Mouse (Mus musculus) embryonic facial prominence, embryonic 15.5 days (tissue): ENCODE measurements around the gene Zfp423. TPM values are rescaled to one million over a fixed set of nuclear protein-coding genes. Genes with fewer than 3 reads are reported as not detected.

ENCODE experiments used
- ATAC-seq: fragments of 200-750 bp; cut with Nextera tagmentation; 2 replicates; pipeline ENCODE4 v1.8.0; 2017; ENCODE audit warnings: low read depth, moderate TSS enrichment; ENCODE audit not compliant: insufficient number of reproducible peaks, low FRiP score, low TSS enrichment
- H3K27ac ChIP-seq: fragments of 300-500 bp; sonication (generic); replicated peaks from 2 replicates; pipeline ENCODE4 v1.5.1; 2015; ENCODE audit warnings: mild to moderate bottlenecking, inconsistent platforms
- H3K27me3 ChIP-seq: fragments of 300-500 bp; sonication (generic); 2 replicates; pipeline ENCODE4 v1.6.1; 2015; ENCODE audit warnings: inconsistent platforms
- H3K36me3 ChIP-seq: fragments of 300-500 bp; sonication (generic); 2 replicates; pipeline ENCODE4 v1.6.1; 2015; ENCODE audit warnings: mild to moderate bottlenecking, inconsistent platforms
- H3K4me1 ChIP-seq: fragments of 300-500 bp; sonication (generic); 2 replicates; pipeline ENCODE4 v1.6.1; 2015; ENCODE audit warnings: inconsistent platforms
- H3K4me2 ChIP-seq: fragments of 300-500 bp; sonication (generic); replicated peaks from 2 replicates; pipeline ENCODE4 v1.6.1; 2015; ENCODE audit warnings: mild to moderate bottlenecking, inconsistent platforms
- H3K4me3 ChIP-seq: fragments of 300-500 bp; sonication (generic); replicated peaks from 2 replicates; pipeline ENCODE4 v1.5.1; 2015; ENCODE audit warnings: mild to moderate bottlenecking, inconsistent platforms
- H3K9ac ChIP-seq: fragments of 300-500 bp; sonication (generic); 2 replicates; pipeline ENCODE4 v1.6.1; 2015; ENCODE audit warnings: inconsistent platforms
- H3K9me3 ChIP-seq: fragments of 300-500 bp; sonication (generic); replicated peaks from 2 replicates; pipeline ENCODE4 v1.6.1; 2016; ENCODE audit warnings: inconsistent platforms
- WGBS: fragments of 180-500 bp; shearing (Covaris S2); methylation state at CpG from one replicate; pipeline ENCODE4 v1.1.7; 2015; 5-methylcytosine and 5-hydroxymethylcytosine counted together
- polyA plus RNA-seq: library from polyadenylated mRNA; unstranded; fragments of >200 nt; fragmentation: Nextera tagmentation; extraction: Ambion mirVana; gene quantifications from 2 replicates; pipeline ENCODE4 v1.2.1, GENCODE M21; 2015

The Zfp423 gene
- polyA plus RNA-seq, 1 experiment from 2014 or later: 20.5 TPM

DNA sequence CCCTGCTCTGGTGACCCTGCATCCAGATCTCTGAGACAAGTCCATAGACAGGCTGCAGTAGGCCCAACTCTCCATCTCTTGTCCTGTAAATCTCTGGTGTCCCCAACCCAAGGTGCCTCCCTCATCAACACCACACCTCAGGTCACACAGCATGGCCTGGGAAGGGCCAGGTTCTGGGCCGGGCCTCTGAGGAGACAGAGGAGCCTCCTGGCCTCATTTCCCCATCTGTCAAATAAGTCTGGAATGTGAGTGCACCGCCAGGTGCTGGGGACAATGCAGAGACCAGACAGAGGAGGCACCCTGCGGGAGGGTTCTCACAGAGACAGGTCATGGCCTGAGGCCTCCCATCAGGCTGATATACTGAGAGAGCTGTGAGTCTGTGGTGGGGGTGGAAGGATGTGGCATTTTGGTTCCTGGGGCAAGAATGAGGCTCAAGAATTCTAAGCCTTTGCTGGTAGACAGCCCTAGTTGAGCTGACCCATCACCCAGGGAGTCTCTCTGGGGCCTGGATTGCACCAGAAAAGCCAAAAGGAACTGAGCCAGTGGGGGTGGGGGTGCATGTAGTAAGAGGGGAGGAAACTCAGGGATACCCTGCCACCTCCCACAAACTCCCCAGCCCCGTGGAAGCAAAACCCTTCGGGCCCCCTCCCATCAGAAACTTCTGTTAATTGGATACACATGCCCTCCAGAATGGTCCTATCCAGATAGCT, 15.0 kb downstream of the Zfp423 start:
- no peak for ATAC-seq
- no peak overlapping the region for H3K9ac ChIP-seq

DNA sequence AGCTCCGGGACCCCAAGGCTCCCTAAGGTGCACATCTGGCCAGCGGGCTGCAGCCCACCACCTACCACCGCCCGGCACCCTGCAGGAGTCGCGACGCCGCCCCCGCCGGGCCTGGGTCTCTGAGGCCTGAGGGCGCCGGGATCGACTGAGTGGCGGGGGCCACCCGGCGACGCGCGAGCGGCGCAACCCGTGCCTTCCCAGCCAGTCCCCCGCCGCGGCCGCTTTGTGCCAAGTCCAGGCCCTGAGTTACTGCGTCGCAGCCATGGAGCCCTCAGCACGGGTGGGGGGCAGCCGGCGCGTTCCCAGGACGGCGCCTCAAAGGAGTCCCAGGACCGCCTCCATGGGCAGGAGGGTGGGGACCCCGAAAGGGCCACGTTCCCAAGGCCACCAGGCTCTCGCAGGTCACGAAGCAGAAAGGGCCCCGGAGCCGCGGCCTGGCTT, 15.7 kb downstream of the Zfp423 start:
- no peak for ATAC-seq
- no peaks in the 10 kb centered on the region for H3K36me3 ChIP-seq
- peaks cover 57% of the 10 kb centered on the region for H3K4me1 ChIP-seq
- H3K27ac ChIP-seq: no peak overlapping the region; the same call in 1 of the 2 replicates
- H3K9ac ChIP-seq: peak overlapping the region; percentile 41
- 5% methylated on average over 41 of the region's 42 CpGs for WGBS
- H3K4me3 ChIP-seq: peak overlapping the region; percentile 47
- H3K9me3 ChIP-seq: no peaks in the 10 kb centered on the region
- H3K27me3 ChIP-seq: no peaks in the 10 kb centered on the region
- H3K4me2 ChIP-seq: peak overlapping the region; percentile 92

More for the DNA sequence above, 15.0 kb downstream of the Zfp423 start:
- WGBS: 31% methylated on average over 5 of the region's 5 CpGs
- Histone ChIP-seq H3K4me3 (peak overlapping the region; percentile 47), H3K4me1 (peaks cover 53% of the 10 kb centered on the region), H3K4me2 (peak overlapping the region; percentile 92), H3K36me3 (no peaks in the 10 kb centered on the region), H3K27me3 (no peaks in the 10 kb centered on the region), H3K9me3 (no peaks in the 10 kb centered on the region), H3K27ac (no peak overlapping the region; the same call in 1 of the 2 replicates)

DNA sequence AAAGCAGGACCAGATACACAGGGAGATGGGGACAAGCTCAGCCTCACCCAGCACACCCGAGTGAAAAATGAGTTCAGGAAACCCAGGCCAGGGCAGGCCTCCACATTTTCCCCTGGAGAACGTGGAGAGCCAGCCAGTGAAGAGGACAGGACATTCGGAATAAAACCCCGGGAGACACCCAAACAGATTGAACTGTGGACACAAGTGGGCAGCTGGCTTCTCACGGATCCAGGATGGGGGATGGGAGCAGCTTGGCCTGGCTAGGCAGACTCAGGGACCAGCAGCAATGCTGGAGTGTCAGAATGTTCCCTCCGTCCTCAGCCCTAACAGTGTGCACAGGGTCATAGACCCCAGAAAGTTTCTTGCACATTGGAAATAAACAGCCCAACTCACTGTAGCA, 18.7 kb downstream of the Zfp423 start:
- peaks cover 61% of the 10 kb centered on the region for H3K4me1 ChIP-seq
- H3K9ac ChIP-seq: no peak overlapping the region
- WGBS: 50% methylated on average over 6 of the region's 6 CpGs
- H3K4me2 ChIP-seq: no peak overlapping the region
- no peak overlapping the region for H3K4me3 ChIP-seq
- no peaks in the 10 kb centered on the region for H3K27me3 ChIP-seq
- no peak for ATAC-seq
- no peaks in the 10 kb centered on the region for H3K36me3 ChIP-seq
- no peak overlapping the region for H3K27ac ChIP-seq
- H3K9me3 ChIP-seq: no peaks in the 10 kb centered on the region

DNA sequence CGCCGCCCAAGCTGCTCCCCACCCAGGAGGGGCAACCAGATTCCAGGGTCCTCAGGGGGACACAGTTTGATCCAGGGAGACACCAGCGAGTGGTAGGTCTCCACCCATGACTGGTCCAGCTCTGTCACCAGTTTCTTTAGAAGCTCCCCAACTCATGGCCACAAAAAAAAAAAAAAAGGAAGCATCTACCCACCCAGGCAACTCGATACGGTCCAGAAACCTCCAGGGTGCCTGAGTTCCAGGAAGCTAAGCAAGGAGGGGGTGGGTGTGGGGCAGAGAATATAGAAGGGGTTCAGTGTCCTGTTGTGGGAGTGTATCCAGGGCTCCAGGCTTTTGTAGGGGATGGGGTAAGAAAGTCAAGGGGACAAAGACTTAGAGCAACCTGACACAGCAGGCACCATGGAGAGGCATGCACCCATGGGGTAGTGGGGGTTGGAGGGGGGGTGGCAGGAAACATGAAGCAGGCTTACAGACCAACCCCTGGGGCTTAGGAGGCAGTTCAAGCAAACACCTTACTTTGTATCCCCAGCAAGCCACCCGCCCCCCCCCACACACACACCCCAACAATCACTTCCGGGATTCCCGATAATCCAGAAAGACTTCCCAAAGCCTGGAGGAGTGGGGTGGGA, 20.0 kb downstream of the Zfp423 start:
- H3K4me3 ChIP-seq: peak overlapping the region; percentile 32
- H3K4me2 ChIP-seq: peak overlapping the region; percentile 65
- peak overlapping the region; percentile 89 for H3K27ac ChIP-seq
- no peaks in the 10 kb centered on the region for H3K36me3 ChIP-seq
- WGBS: 8% methylated on average over 8 of the region's 8 CpGs
- H3K27me3 ChIP-seq: no peaks in the 10 kb centered on the region
- no peaks in the 10 kb centered on the region for H3K9me3 ChIP-seq
- peaks cover 55% of the 10 kb centered on the region for H3K4me1 ChIP-seq
- no peak for ATAC-seq
- H3K9ac ChIP-seq: 0 out of 2 replicates have a peak overlapping the region, but pooled peaks have one; percentile 23

DNA sequence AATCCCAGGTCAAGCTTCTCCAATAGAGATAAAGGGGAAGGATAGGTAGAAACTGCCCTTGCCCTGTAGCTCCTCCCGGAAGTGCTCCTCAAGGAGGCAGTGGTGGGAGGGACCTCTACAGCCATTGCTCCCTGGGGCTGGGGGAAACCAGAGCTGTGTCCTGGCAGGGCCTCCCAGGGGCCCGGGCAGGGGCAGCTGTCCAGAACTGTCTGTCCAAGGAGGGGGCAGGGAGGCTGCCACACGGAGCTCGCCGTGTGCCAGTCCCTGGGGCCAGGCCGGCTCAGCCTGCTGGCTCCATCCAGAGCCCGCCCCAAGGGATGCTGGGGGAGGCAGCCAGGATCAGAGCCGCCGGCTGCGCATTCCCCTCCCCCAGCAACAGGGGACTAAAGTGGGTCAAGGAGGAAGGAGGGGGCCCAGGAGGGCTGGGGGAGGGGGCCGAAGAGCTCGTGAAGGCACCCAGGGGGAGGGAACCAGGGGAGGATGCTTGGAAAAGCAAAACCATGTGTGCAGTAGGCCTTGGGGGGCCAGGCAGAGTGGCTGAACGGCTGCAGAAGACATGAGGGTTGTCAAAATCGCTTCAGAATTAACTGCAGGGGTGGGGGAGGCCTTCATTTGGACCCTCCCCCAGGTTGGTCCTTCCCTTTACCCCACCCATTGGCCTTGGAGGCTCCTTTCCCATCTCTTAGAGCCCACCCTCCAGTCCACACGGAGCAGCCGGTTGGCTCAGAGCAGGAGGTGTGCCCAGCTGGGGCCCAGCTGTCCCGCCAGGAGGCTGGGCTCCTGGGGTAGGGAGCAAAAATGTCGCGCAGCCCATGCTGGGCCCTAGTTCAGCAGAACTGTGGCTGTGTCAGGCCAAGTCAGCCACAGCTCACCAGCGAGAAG, 20.8 kb downstream of the Zfp423 start:
- H3K9ac ChIP-seq: peak overlapping the region; percentile 23; the same call in 1 of the 2 replicates

DNA sequence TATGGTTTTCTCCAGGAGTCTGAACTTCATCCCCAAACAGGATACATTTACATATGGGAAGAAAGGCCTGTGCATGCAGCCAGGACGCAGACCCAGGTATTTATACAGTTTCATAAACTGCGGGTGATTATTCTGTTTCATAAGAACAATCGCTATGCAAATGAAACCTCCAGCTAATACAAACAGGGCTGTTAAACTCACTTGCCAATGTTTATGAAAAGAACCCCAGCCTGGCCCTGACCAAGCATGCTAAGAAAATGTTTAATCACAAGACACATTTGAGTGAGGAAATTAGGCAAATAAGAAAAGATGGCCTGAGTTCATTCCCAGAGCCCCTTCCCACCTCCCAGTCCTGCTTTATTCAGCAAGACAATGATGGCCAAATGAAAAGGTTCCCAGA, 22.2 kb downstream of the Zfp423 start:
- Histone ChIP-seq H3K36me3 (no peaks in the 10 kb centered on the region), H3K4me3 (no peak overlapping the region), H3K27me3 (no peaks in the 10 kb centered on the region), H3K4me1 (peaks cover 64% of the 10 kb centered on the region), H3K9me3 (no peaks in the 10 kb centered on the region), H3K27ac (peak overlapping the region; percentile 89; the same call in 1 of the 2 replicates), H3K9ac (no peak overlapping the region), H3K4me2 (no peak overlapping the region)
- ATAC-seq: no peak
- 69% methylated on average over 3 of the region's 3 CpGs for WGBS

More for the DNA sequence above, 20.8 kb downstream of the Zfp423 start:
- Histone ChIP-seq H3K27me3 (no peaks in the 10 kb centered on the region), H3K36me3 (no peaks in the 10 kb centered on the region), H3K4me2 (peak overlapping the region; percentile 65), H3K4me1 (peaks cover 55% of the 10 kb centered on the region), H3K27ac (peak overlapping the region; percentile 89), H3K9me3 (no peaks in the 10 kb centered on the region), H3K4me3 (peak overlapping the region; percentile 32)
- peak; percentile 94 for ATAC-seq
- WGBS: under 1% methylated on average over 20 of the region's 20 CpGs

DNA sequence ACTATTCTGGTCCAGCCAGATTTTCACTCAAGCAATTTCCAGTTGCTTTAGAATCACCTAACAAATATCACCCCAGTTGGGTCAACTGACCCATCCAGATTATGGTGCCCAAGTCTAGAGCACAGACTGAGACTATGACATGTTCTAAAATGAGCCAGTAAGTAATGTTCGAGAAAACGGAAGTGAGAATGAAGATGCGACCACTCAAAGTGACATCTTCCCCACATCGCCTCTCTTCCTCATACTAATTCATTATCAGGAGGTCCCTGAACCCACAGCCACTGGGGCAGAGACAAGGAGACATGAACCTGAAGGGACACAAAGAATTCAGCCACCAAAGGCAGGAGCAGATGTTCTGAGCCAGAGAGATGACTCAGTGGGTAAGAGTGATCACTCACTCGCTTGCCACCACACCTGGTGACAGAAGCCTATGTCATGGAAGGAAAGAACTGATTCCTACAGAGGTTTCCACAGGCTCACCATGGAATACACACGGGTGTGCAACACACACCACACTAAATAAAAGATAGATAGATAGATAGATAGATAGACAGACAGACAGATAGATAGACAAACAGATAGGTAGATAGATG, 24.2 kb downstream of the Zfp423 start:
- Histone ChIP-seq H3K4me3 (no peak overlapping the region), H3K9me3 (no peaks in the 10 kb centered on the region), H3K36me3 (no peaks in the 10 kb centered on the region), H3K4me2 (no peak overlapping the region), H3K4me1 (peaks cover 65% of the 10 kb centered on the region), H3K27ac (no peak overlapping the region), H3K9ac (no peak overlapping the region), H3K27me3 (no peaks in the 10 kb centered on the region)
- 94% methylated on average over 6 of the region's 6 CpGs for WGBS
- no peak for ATAC-seq

DNA sequence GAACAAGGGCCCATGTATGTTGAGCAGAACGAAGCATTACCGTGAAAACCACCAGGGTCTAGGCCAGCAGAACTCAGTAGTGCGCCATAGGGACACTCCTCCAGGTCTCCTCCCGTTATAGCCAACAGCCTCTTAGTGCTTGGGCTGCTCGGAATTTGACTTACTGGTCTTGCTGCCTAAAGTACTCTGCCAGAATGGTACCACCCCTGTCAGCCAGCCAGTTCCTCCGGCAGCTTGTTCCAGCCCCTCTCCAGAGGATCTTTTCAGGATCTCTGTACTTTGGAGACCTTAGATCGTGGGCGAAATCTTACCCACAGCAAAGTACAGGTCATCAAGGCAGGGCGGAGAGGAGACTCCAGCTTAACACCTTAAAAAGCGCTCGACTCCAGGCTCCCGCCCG, 25.2 kb downstream of the Zfp423 start:
- no peak overlapping the region for H3K4me3 ChIP-seq
- H3K36me3 ChIP-seq: no peaks in the 10 kb centered on the region
- no peak overlapping the region for H3K9ac ChIP-seq
- no peak for ATAC-seq
- H3K27ac ChIP-seq: 0 out of 2 replicates have a peak overlapping the region, but pooled peaks have one; percentile 7
- WGBS: 53% methylated on average over 13 of the region's 13 CpGs
- peaks cover 62% of the 10 kb centered on the region for H3K4me1 ChIP-seq
- H3K27me3 ChIP-seq: no peaks in the 10 kb centered on the region
- H3K9me3 ChIP-seq: no peaks in the 10 kb centered on the region
- no peak overlapping the region for H3K4me2 ChIP-seq

DNA sequence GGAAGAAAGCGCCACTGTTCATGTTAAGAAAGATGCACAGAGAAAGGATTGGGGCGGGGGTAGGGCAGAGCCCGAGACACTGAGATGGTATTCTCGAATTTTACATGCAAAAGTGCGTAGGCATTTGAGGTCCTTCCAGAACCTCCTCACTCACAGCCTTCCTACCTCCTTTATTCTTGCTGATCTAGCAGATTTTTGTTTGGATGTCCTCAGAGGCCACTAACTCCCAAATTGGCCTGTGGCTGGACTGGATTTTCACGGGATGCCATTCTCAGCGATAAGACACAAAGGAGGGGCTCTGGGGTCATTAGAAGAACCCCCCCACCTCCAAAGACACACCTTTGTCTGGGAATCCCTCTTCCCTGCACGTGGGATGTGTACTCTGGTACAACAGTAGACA, 25.6 kb downstream of the Zfp423 start:
- H3K9ac ChIP-seq: no peak overlapping the region
- H3K36me3 ChIP-seq: no peaks in the 10 kb centered on the region
- no peaks in the 10 kb centered on the region for H3K27me3 ChIP-seq
- H3K4me3 ChIP-seq: no peak overlapping the region
- 0 out of 2 replicates have a peak overlapping the region, but pooled peaks have one; percentile 7 for H3K27ac ChIP-seq
- H3K4me2 ChIP-seq: no peak overlapping the region
- no peak for ATAC-seq
- WGBS: 48% methylated on average over 8 of the region's 8 CpGs
- H3K4me1 ChIP-seq: peaks cover 62% of the 10 kb centered on the region
- H3K9me3 ChIP-seq: no peaks in the 10 kb centered on the region

DNA sequence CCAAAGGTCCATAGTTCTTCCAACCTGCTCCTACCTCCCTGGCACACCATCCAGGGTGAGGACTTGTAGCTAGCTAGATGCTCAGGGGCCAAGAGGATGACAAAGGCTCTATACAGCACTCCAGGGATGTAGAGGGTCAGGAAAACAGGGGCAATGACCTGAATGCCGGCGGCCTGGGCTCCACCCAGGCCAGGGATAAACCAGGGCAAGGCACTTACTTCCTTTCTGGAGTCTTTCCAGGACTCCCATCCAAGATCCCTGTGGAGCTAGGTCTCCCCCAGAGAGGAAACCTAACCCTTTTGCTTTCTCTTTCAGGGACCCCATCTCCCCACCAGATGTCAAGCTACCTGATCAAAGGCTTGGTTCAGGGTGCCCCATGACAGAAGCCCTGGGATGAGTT, 30.5 kb downstream of the Zfp423 start:
- peaks cover 61% of the 10 kb centered on the region for H3K4me1 ChIP-seq
- no peak overlapping the region for H3K4me2 ChIP-seq
- H3K9ac ChIP-seq: no peak overlapping the region
- no peak for ATAC-seq
- no peak overlapping the region for H3K4me3 ChIP-seq
- H3K27me3 ChIP-seq: no peaks in the 10 kb centered on the region
- no peaks in the 10 kb centered on the region for H3K36me3 ChIP-seq
- H3K9me3 ChIP-seq: no peaks in the 10 kb centered on the region
- no peak overlapping the region for H3K27ac ChIP-seq
- WGBS: 30% methylated on average over 2 of the region's 2 CpGs
